Mouse (Mus musculus) small intestine, adult 2 months (tissue): ENCODE data around the gene Psph. TPM values are rescaled to one million over a fixed set of nuclear protein-coding genes. Genes with fewer than 3 reads are reported as not detected.
A peak's percentile ranks its signal among the peaks of the same experiment; 100 is the strongest.
"Not testable (repeated sequence)": the region's sequence is repeated elsewhere in the genome, so short reads cannot be mapped to it uniquely, and the experiment has no call there.

Source experiments
- H3K27ac ChIP-seq: fragments of 200-500 bp; 2 replicates; pipeline ENCODE4 v1.5.1; 2012; ENCODE audit warnings: low read depth, low read length, control low read depth, inconsistent platforms; ENCODE audit not compliant: insufficient read depth
- H3K27me3 ChIP-seq: fragments of 200-500 bp; 2 replicates; pipeline ENCODE4 v1.6.1; 2012; ENCODE audit warnings: mild to moderate bottlenecking, moderate library complexity, low read length, inconsistent platforms; ENCODE audit not compliant: control insufficient read depth, insufficient read depth
- H3K36me3 ChIP-seq: fragments of 200-500 bp; 2 replicates; pipeline ENCODE4 v1.6.1; 2012; ENCODE audit warnings: mild to moderate bottlenecking, low read length, control low read depth, inconsistent platforms; ENCODE audit not compliant: control insufficient read depth, insufficient read depth
- H3K4me1 ChIP-seq: fragments of 200-500 bp; 2 replicates; pipeline ENCODE4 v1.6.1; 2012; ENCODE audit warnings: low read length, inconsistent platforms, mixed read lengths; ENCODE audit not compliant: control insufficient read depth, insufficient read depth, insufficient read length
- H3K4me3 ChIP-seq: fragments of 200-500 bp; 2 replicates; pipeline ENCODE4 v1.5.1; 2012; ENCODE audit warnings: low read depth, mild to moderate bottlenecking, control low read depth, inconsistent platforms, low read length, moderate library complexity
- CTCF ChIP-seq: fragments of 200-500 bp; IDR thresholded peaks from 2 replicates; pipeline ENCODE4 v1.5.1; 2012; ENCODE audit warnings: low read depth, mild to moderate bottlenecking, control low read depth, inconsistent platforms, low read length, moderate library complexity, mixed read lengths; ENCODE audit not compliant: insufficient replicate concordance, insufficient read length; ENCODE audit errors: extremely low read depth
- POLR2A ChIP-seq: fragments of 200-500 bp; IDR thresholded peaks from 2 replicates; pipeline ENCODE4 v1.6.1; 2012; ENCODE audit warnings: low read depth, mild to moderate bottlenecking, control low read depth, inconsistent platforms, low read length, moderate library complexity
- WGBS: fragments of 180-500 bp; shearing (Covaris S2); methylation state at CpG from one replicate; pipeline ENCODE4 v1.1.7; 2018; 5-methylcytosine and 5-hydroxymethylcytosine counted together
- polyA plus RNA-seq: library from polyadenylated mRNA; depleted of rRNA; stranded (reverse); fragments of >200 nt; gene quantifications from 2 replicates; pipeline ENCODE4 v1.2.3, GENCODE M21; 2012; rRNA removed

Psph gene
- polyA plus RNA-seq: 4.2 and 10.2 TPM in 2 replicates

DNA sequence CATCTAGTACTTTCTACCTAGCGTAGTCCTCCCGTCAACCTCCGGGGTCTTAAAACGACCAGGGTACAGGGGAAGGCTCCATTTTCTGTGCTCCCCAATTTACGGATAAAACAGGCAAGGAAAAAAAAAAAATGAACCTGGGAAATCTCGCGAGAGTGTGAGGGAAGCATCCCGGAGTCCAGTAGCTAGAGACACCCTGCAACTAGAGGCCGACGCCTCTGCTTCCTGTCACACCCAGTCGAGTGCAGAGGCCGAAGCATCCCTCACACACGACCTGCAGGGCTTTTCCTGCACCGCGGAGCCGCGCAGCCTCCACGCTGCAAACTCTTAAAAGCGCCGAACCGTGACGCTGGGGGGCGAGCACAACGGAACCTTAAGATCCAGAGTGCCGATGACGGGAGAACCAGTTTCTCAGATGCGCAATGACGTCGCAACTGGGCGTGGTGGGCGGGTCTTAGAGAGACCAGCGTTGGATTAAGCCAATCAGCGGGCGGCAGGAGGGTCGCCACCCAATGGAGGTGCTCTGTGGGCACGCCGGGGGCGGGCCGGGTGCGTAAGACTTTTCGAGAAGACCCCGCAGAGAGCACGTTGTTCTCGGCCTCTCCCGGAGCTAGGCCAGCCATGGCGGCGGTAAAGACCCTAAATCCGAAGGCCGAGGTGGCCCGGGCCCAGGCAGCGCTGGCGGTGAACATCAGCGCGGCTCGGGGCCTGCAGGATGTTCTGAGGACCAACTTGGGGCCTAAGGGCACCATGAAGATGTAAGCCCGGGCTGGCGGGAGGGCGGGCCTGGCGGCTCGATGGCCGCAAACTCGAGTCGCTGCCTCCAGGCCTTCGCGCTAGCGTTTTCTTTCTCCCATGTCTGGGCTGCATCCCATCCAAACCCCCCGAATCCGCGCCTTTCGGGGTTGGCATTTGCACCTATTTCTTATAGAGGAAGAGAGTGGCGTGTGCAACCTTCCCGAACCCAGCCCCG is at the start of gene Psph:
Gene Psph (minus strand): TSS at position 632 of the 973 bp plus-strand sequence.
- TF ChIP-seq POLR2A (peak; percentile 17; the same call in 1 of the 2 replicates), CTCF (no peak)
- H3K36me3 ChIP-seq: peaks cover 28% of the 10 kb centered on the region
- no peaks in the 10 kb centered on the region for H3K27me3 ChIP-seq
- peak within 1 kb of the TSS; percentile 78 for H3K4me3 ChIP-seq
- no peaks in the 10 kb centered on the region for H3K4me1 ChIP-seq
- WGBS: under 1% methylated on average over 73 of the region's 73 CpGs
- H3K27ac ChIP-seq: peak within 1 kb of the TSS; percentile 93

DNA sequence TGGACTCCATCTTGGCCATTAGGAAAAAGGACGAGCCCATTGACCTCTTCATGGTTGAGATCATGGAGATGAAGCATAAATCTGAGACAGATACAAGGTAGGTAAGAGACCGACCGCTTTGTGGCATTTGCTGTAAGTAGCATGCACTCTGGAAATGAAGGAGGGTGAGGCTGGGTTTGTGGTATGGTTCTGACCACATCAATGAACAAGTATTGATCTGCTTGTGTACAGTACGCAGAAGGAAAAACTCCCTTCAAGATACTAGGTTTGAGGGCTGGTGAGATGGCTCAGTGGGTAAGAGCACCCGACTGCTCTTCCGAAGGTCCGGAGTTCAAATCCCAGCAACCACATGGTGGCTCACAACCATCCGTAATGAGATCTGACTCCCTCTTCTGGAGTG is 3.3 kb upstream of the Psph start:
- peaks cover 48% of the 10 kb centered on the region for H3K36me3 ChIP-seq
- H3K4me3 ChIP-seq, H3K27ac ChIP-seq, H3K4me1 ChIP-seq, H3K27me3 ChIP-seq: not testable (repeated sequence)
- 87% methylated on average over 7 of the region's 8 CpGs for WGBS

DNA sequence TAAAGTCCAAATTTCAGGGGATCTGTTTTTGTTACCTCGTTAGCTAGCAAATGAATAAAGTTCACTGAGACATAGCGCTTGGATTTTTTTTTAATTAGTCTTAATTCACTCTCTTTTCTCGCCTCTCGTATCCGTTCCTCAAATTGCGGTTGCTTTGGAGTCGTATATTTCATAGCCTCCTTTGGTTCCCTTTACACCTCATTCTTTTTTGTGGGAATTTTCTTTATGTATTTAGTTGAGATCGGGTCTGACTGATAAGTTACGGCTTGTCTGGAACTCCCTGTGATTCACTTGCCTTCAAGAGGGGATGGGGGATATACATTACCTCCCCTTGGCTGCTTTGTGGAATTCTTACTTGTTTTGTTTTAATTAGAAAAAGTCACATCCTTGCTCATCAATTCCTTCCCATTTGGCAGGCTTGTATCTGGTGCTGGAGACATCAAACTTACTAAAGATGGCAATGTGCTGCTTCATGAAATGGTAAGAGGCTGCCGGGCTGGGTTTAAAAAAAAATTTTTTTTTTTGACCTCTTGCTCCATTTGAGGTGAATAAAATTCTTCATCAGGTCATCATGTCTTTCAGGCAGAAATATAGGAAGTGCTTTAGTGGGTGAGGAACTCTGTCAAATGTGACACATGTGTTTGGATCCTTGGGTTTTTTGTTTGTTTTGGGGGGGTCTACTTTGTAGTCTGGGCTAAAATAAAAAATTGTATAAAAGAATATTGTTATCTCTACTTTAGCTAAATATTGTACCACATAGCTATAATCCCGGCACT is 757 bp upstream of the Psph start:
- Histone ChIP-seq H3K27ac (peak overlapping the region; percentile 76; the same call in 1 of the 2 replicates), H3K36me3 (peaks cover 35% of the 10 kb centered on the region), H3K4me3 (peak overlapping the region; percentile 78), H3K4me1 (no peaks in the 10 kb centered on the region), H3K27me3 (no peaks in the 10 kb centered on the region)
- no peak for TF ChIP-seq CTCF
- TF ChIP-seq POLR2A: no peak
- 7% methylated on average over 11 of the region's 11 CpGs for WGBS

DNA sequence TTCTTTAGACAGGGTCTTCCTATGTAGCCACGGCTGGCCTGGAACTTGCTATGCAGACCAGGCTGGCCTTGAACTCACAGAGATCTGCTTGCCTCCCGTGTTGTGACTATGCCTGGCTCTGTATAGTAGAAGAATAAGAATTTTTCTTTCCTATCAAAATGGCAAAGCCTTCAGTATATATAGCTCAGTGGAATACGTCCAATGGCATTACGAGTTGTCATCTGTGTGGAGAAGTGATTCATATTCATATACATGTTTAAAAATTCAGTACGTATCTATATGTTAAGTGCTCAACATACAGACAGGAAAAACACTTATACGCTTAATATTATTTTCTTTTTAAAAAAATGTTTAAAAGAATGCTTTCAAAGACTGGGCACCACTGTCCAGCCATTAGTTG is 1.1 kb downstream of the Psph start:
- H3K27me3 ChIP-seq: no peaks in the 10 kb centered on the region
- no peak for TF ChIP-seq POLR2A
- no peak for TF ChIP-seq CTCF
- WGBS: 68% methylated on average over 6 of the region's 6 CpGs
- no peaks in the 10 kb centered on the region for H3K4me1 ChIP-seq
- no peak overlapping the region for H3K4me3 ChIP-seq
- peaks cover 22% of the 10 kb centered on the region for H3K36me3 ChIP-seq
- no peak overlapping the region for H3K27ac ChIP-seq

DNA sequence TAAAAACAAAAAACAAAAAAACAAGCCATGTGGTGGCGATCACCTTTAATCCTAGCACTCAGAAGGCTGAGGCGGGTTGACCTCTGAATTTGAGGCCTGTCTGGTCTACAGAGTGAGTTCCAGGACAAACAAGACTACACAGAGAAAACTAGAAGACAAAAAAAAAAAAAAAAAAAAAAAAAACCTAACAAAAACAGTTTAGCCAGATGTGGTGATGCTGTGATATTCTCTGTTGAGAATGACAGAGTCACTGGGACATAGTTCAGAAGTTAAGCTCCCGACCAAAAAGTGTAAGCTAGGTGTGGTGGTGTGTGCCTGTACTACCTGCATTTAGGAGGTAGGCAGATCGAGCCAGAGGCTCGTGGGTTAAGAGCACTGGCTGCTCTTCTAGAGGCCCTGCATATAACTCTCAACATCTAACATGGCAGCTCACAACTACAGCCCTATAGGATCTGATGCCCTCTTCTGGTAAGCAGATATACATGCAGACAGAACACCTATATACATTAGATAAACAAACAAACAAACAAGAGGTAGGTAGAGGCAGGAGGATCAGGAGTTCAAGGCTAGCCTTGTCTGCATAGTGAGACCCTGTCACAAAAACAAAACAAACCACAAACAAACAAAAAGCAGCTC is 1.9 kb downstream of the Psph start:
- no peaks in the 10 kb centered on the region for H3K4me1 ChIP-seq
- H3K27me3 ChIP-seq: no peaks in the 10 kb centered on the region
- H3K4me3 ChIP-seq: no peak overlapping the region
- no peak overlapping the region for H3K27ac ChIP-seq
- WGBS: 95% methylated on average over 5 of the region's 5 CpGs
- no peak for TF ChIP-seq CTCF
- no peak for TF ChIP-seq POLR2A
- peaks cover 17% of the 10 kb centered on the region for H3K36me3 ChIP-seq

DNA sequence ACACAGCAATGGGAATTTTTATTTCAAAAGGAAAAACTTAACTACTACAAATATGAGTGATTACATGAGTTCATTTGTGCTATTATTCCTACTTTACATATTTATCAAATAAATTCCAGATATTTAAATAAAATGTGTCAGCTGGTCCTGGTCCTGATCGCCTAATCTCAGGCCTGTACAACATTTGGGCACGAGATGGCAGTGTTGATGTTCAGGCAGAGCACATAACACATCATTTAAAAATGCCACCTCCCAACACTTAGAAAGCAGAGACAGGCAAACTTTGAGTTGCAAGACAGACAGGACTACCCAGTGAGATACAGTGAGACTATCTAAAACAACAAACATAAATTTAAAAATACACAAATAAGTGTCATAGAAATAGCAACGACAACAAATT is 5.0 kb downstream of the Psph start:
- peak; percentile 19; the same call in 1 of the 2 replicates for TF ChIP-seq CTCF
- TF ChIP-seq POLR2A: no peak
- Histone ChIP-seq H3K4me1 (no peaks in the 10 kb centered on the region), H3K4me3 (no peak overlapping the region), H3K36me3 (no peaks in the 10 kb centered on the region), H3K27ac (no peak overlapping the region), H3K27me3 (no peaks in the 10 kb centered on the region)
- WGBS: 32% methylated on average over 3 of the region's 3 CpGs

DNA sequence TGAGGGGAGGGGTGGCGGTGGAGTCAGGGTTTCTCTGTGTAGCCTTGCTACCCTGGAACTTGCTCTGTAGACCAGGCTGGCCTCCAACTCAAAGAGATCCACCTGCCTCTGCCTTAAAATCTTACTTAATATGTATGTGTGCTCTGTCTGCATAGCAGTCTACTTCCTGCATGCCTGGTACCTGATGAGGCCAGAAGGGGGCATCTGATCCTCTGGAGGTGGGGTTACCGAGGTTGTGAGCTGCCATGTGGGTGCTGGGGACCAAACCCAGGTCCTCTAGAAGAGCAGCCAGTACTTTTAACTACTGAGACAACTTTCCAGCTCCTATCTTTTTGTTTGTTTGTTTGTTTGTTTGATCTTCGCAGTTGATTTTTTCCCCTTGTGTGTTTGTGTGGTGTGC is 7.1 kb downstream of the Psph start:
- WGBS: 92% methylated on average over 3 of the region's 3 CpGs
- no peak overlapping the region for H3K27ac ChIP-seq
- no peaks in the 10 kb centered on the region for H3K36me3 ChIP-seq
- no peak for TF ChIP-seq CTCF
- no peak for TF ChIP-seq POLR2A
- H3K4me3 ChIP-seq: no peak overlapping the region
- H3K27me3 ChIP-seq: no peaks in the 10 kb centered on the region
- H3K4me1 ChIP-seq: no peaks in the 10 kb centered on the region
